Mouse (Mus musculus): ENCODE results near the gene Kdm4a. TPM values are rescaled to one million over a fixed set of nuclear protein-coding genes. Genes with fewer than 3 reads are reported as not detected.

Kdm4a gene
- polyA plus RNA-seq, 1 experiment = 46.3 TPM

GRCm38 (mm10) chr4:118152020-118152785 lies 27.6 kb downstream of the Kdm4a start:
- WGBS = 35% methylated on average over 17 of the region's 17 CpGs
- Histone ChIP-seq H3K27me3 (ENCODE audit: control insufficient read depth, insufficient read depth, low read length) (no peaks in the 10 kb centered on the region), H3K4me3 (replicated peaks; ENCODE audit: insufficient read depth, low read depth, low read length) (no peak overlapping the region), H3K27ac (ENCODE audit: insufficient read depth, low read length) (peak overlapping the region; percentile 77), H3K4me1 (ENCODE audit: control insufficient read depth, insufficient read depth, low read length) (peaks cover 77% of the 10 kb centered on the region)
- peak; percentile 90 to 94 for DNase-seq
- TF ChIP-seq POLR2A (IDR thresholded peaks at IDR 0.05; ENCODE audit: borderline replicate concordance, insufficient read depth, low read length) (no peak), CTCF (IDR thresholded peaks at IDR 0.05; ENCODE audit: borderline replicate concordance, insufficient read depth, low read depth, low read length) (no peak)

GRCm38 (mm10) chr4:118150804-118151203 lies 29.0 kb downstream of the Kdm4a start:
- DNase-seq = peak; percentile 57 to 59
- H3K4me1 ChIP-seq (ENCODE audit: control insufficient read depth, insufficient read depth, low read length) = peaks cover 70% of the 10 kb centered on the region
- H3K4me3 ChIP-seq (replicated peaks; ENCODE audit: insufficient read depth, low read depth, low read length) = no peak overlapping the region
- WGBS = 19% methylated on average over 7 of the region's 7 CpGs
- no peaks in the 10 kb centered on the region for H3K27me3 ChIP-seq (ENCODE audit: control insufficient read depth, insufficient read depth, low read length)
- TF ChIP-seq CTCF (IDR thresholded peaks at IDR 0.05; ENCODE audit: borderline replicate concordance, insufficient read depth, low read depth, low read length) (no peak), POLR2A (IDR thresholded peaks at IDR 0.05; ENCODE audit: borderline replicate concordance, insufficient read depth, low read length) (no peak)
- H3K27ac ChIP-seq (ENCODE audit: insufficient read depth, low read length) = peak overlapping the region; percentile 91

GRCm38 (mm10) chr4:118149956-118150680 lies 29.7 kb downstream of the Kdm4a start:
- 12% methylated on average over 14 of the region's 14 CpGs for WGBS
- Histone ChIP-seq H3K27ac (ENCODE audit: insufficient read depth, low read length) (peak overlapping the region; percentile 91), H3K4me1 (ENCODE audit: control insufficient read depth, insufficient read depth, low read length) (peaks cover 63% of the 10 kb centered on the region), H3K27me3 (ENCODE audit: control insufficient read depth, insufficient read depth, low read length) (no peaks in the 10 kb centered on the region), H3K4me3 (replicated peaks; ENCODE audit: insufficient read depth, low read depth, low read length) (no peak overlapping the region)
- peak; percentile 82 to 93 for DNase-seq
- TF ChIP-seq POLR2A (IDR thresholded peaks at IDR 0.05; ENCODE audit: borderline replicate concordance, insufficient read depth, low read length) (no peak), CTCF (IDR thresholded peaks at IDR 0.05; ENCODE audit: borderline replicate concordance, insufficient read depth, low read depth, low read length) (no peak)

- no peak for TF ChIP-seq POLR2A (IDR thresholded peaks at IDR 0.05; ENCODE audit: borderline replicate concordance, insufficient read depth, low read length)
- no peak for TF ChIP-seq CTCF (IDR thresholded peaks at IDR 0.05; ENCODE audit: borderline replicate concordance, insufficient read depth, low read depth, low read length)
- peaks cover 62% of the 10 kb centered on the region for H3K4me1 ChIP-seq (ENCODE audit: control insufficient read depth, insufficient read depth, low read length)
- DNase-seq = no peak
- 43% methylated on average over 10 of the region's 10 CpGs for WGBS
- H3K4me3 ChIP-seq (replicated peaks; ENCODE audit: insufficient read depth, low read depth, low read length) = no peak overlapping the region
- H3K27ac ChIP-seq (ENCODE audit: insufficient read depth, low read length) = peak overlapping the region; percentile 86
- no peaks in the 10 kb centered on the region for H3K27me3 ChIP-seq (ENCODE audit: control insufficient read depth, insufficient read depth, low read length)
Measured at GRCm38 (mm10) chr4:118149055-118149576, 30.7 kb downstream of the Kdm4a start.

- WGBS = 46% methylated on average over 10 of the region's 10 CpGs
- no peaks in the 10 kb centered on the region for H3K27me3 ChIP-seq (ENCODE audit: control insufficient read depth, insufficient read depth, low read length)
- H3K4me1 ChIP-seq (ENCODE audit: control insufficient read depth, insufficient read depth, low read length) = peaks cover 70% of the 10 kb centered on the region
- H3K27ac ChIP-seq (ENCODE audit: insufficient read depth, low read length) = peak overlapping the region; percentile 86
- H3K4me3 ChIP-seq (replicated peaks; ENCODE audit: insufficient read depth, low read depth, low read length) = no peak overlapping the region
- TF ChIP-seq POLR2A (IDR thresholded peaks at IDR 0.05; ENCODE audit: borderline replicate concordance, insufficient read depth, low read length) (no peak), CTCF (IDR thresholded peaks at IDR 0.05; ENCODE audit: borderline replicate concordance, insufficient read depth, low read depth, low read length) (no peak)
- DNase-seq = no peak
Measured at GRCm38 (mm10) chr4:118148317-118148687, 31.5 kb downstream of the Kdm4a start.

- TF ChIP-seq POLR2A (IDR thresholded peaks at IDR 0.05; ENCODE audit: borderline replicate concordance, insufficient read depth, low read length) = no peak
- no peak for TF ChIP-seq CTCF (IDR thresholded peaks at IDR 0.05; ENCODE audit: borderline replicate concordance, insufficient read depth, low read depth, low read length)
- WGBS = 30% methylated on average over 19 of the region's 19 CpGs
- Histone ChIP-seq H3K27ac (ENCODE audit: insufficient read depth, low read length) (peak overlapping the region; percentile 86), H3K4me3 (replicated peaks; ENCODE audit: insufficient read depth, low read depth, low read length) (no peak overlapping the region), H3K4me1 (ENCODE audit: control insufficient read depth, insufficient read depth, low read length) (peaks cover 65% of the 10 kb centered on the region), H3K27me3 (ENCODE audit: control insufficient read depth, insufficient read depth, low read length) (no peaks in the 10 kb centered on the region)
- DNase-seq = peak; percentile 56 to 57
Measured at GRCm38 (mm10) chr4:118147547-118148316, 32.1 kb downstream of the Kdm4a start.

GRCm38 (mm10) chr4:118147090-118147489 lies 32.8 kb downstream of the Kdm4a start:
- WGBS = 58% methylated on average over 10 of the region's 10 CpGs
- TF ChIP-seq CTCF (IDR thresholded peaks at IDR 0.05; ENCODE audit: borderline replicate concordance, insufficient read depth, low read depth, low read length) (no peak), POLR2A (IDR thresholded peaks at IDR 0.05; ENCODE audit: borderline replicate concordance, insufficient read depth, low read length) (no peak)
- H3K27ac ChIP-seq (ENCODE audit: insufficient read depth, low read length) = peak overlapping the region; percentile 38; the same call in 1 of the 2 replicates
- no peak for DNase-seq
- H3K4me1 ChIP-seq (ENCODE audit: control insufficient read depth, insufficient read depth, low read length) = peaks cover 58% of the 10 kb centered on the region
- H3K4me3 ChIP-seq (replicated peaks; ENCODE audit: insufficient read depth, low read depth, low read length) = no peak overlapping the region
- H3K27me3 ChIP-seq (ENCODE audit: control insufficient read depth, insufficient read depth, low read length) = no peaks in the 10 kb centered on the region

Measured in cerebellum, adult 2 months (tissue).